In the genomic region with DNA sequence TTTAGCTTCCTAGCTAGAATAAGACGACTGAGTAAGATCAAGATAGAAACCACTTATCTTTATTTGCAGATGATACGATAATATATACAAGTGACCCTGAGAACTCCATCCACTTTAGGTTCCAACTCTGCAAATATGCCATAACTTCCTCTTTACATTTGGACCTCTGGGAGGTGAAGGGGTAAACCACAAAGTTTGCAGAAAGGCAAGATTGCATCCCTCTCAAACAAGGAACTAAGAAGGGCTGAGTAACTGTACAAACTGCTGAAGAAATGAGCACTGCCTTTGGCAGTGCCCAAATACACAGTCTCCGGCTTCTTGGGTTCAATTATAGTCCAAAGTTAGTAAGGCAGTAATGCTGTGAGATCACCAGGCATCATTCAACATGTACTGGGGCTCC, we compare ENCODE assay signal across 23 mouse cellular contexts. TPM values are rescaled to one million over a fixed set of nuclear protein-coding genes. Genes with fewer than 3 reads are reported as not detected.
DNase-seq lines count a peak whose midpoint lies in the region; ATAC-seq and TF ChIP-seq lines count a peak whose summit lies in the region.
"Had no signal": no experiment of that assay in that cellular context is flagged by ENCODE, and none has a peak within 500 bp of the region (broad histone marks: within the 10 kb centered on the region; RNA-seq: fewer than 3 reads in every experiment).

No protein-coding gene starts in this region.

- peak; percentile 98 for ATAC-seq in megakaryocyte, adult 5-6 weeks (ENCODE audit: poor library complexity, severe bottlenecking)
- ATAC-seq in kidney, embryonic 15.5 days (replicated peaks; ENCODE audit: low FRiP score), result no peak
- no peak for ATAC-seq in erythroid progenitor cell, adult 5-6 weeks (replicated peaks; ENCODE audit: low FRiP score, poor library complexity, severe bottlenecking)
- ATAC-seq in midbrain, embryonic 14.5 days (ENCODE audit: low FRiP score, low TSS enrichment), result no peak
- ATAC-seq: forebrain, embryonic 15.5 days; hindbrain, embryonic 16.5 days; intestine, embryonic 15.5 days; liver, embryonic 12.5 days; midbrain, embryonic 13.5 days had no signal

- no peak overlapping the region for H3K4me3 ChIP-seq in bone marrow macrophage, adult 2 months (ENCODE audit: insufficient read depth, low read length)
- no peak overlapping the region for H3K4me3 ChIP-seq in kidney, embryonic 15.5 days (replicated peaks)
- no peak overlapping the region for H3K4me3 ChIP-seq in midbrain, embryonic 14.5 days (replicated peaks; ENCODE audit: low read depth, low read length)
- H3K4me3 ChIP-seq: embryonic facial prominence, embryonic 15.5 days; forebrain, embryonic 15.5 days; heart, embryonic 10.5 days; intestine, embryonic 15.5 days; liver, embryonic 12.5 days; megakaryocyte, embryonic 14.5 days; midbrain, embryonic 13.5 days; neural tube, embryonic 13.5 days had no signal

- H3K27ac ChIP-seq in bone marrow macrophage, adult 2 months (ENCODE audit: insufficient read depth, low read depth, low read length), result peak overlapping the region; percentile 94
- no peak overlapping the region for H3K27ac ChIP-seq in kidney, embryonic 15.5 days
- H3K27ac ChIP-seq in midbrain, embryonic 14.5 days (replicated peaks; ENCODE audit: low read depth, low read length), result no peak overlapping the region
- H3K27ac ChIP-seq: embryonic facial prominence, embryonic 15.5 days; forebrain, embryonic 15.5 days; heart, embryonic 10.5 days; intestine, embryonic 15.5 days; liver, embryonic 12.5 days; midbrain, embryonic 13.5 days; neural tube, embryonic 13.5 days had no signal

- no peak overlapping the region for H3K4me2 ChIP-seq in kidney, embryonic 15.5 days
- H3K4me2 ChIP-seq in midbrain, embryonic 14.5 days (ENCODE audit: low read length), result no peak overlapping the region
- H3K4me2 ChIP-seq: embryonic facial prominence, embryonic 15.5 days; forebrain, embryonic 15.5 days; intestine, embryonic 15.5 days; liver, embryonic 12.5 days; midbrain, embryonic 13.5 days; neural tube, embryonic 13.5 days had no signal

- peaks cover 23% of the 10 kb centered on the region for H3K4me1 ChIP-seq in bone marrow macrophage, adult 2 months (ENCODE audit: control insufficient read depth, insufficient read depth, low read length)
- no peaks in the 10 kb centered on the region for H3K4me1 ChIP-seq in kidney, embryonic 15.5 days
- H3K4me1 ChIP-seq in midbrain, embryonic 14.5 days (ENCODE audit: control insufficient read depth, insufficient read depth, low read length), result no peaks in the 10 kb centered on the region
- H3K4me1 ChIP-seq: embryonic facial prominence, embryonic 15.5 days; forebrain, embryonic 15.5 days; heart, embryonic 10.5 days; intestine, embryonic 15.5 days; liver, embryonic 12.5 days; megakaryocyte, embryonic 14.5 days; midbrain, embryonic 13.5 days; neural tube, embryonic 13.5 days had no signal

- H3K36me3 ChIP-seq in kidney, embryonic 15.5 days, result no peaks in the 10 kb centered on the region
- no peaks in the 10 kb centered on the region for H3K36me3 ChIP-seq in midbrain, embryonic 14.5 days (ENCODE audit: control insufficient read depth, insufficient read depth, low read length)
- H3K36me3 ChIP-seq: embryonic facial prominence, embryonic 15.5 days; forebrain, embryonic 15.5 days; heart, embryonic 10.5 days; intestine, embryonic 15.5 days; liver, embryonic 12.5 days; midbrain, embryonic 13.5 days; neural tube, embryonic 13.5 days had no signal

- no peak for TF ChIP-seq POLR2A in bone marrow macrophage, adult 2 months (IDR thresholded peaks at IDR 0.05; ENCODE audit: borderline replicate concordance, low read depth, low read length)

- peak; percentile 8 for DNase-seq in lung, postnatal 25 days (ENCODE audit: low spot score)
- DNase-seq in lung, postnatal 4 days, result no peak
- DNase-seq in midbrain, embryonic 14.5 days, result no peak
- DNase-seq: adrenal gland, adult 2 months; cerebellum, adult 8-10 months; heart, postnatal 4 days; kidney, adult 8-10 months; kidney, postnatal 36 days; thymus, adult 18-20 months; thymus, postnatal 36 days had no signal

- WGBS in kidney, embryonic 15.5 days, result 79% methylated on average over 3 of the region's 3 CpGs
- WGBS in midbrain, embryonic 14.5 days, result 83% methylated on average over 3 of the region's 3 CpGs

- no peaks in the 10 kb centered on the region for H3K9me3 ChIP-seq in kidney, embryonic 15.5 days (replicated peaks)
- no peaks in the 10 kb centered on the region for H3K9me3 ChIP-seq in midbrain, embryonic 14.5 days (ENCODE audit: control insufficient read depth, low read length)
- H3K9me3 ChIP-seq: embryonic facial prominence, embryonic 15.5 days; forebrain, embryonic 15.5 days; heart, embryonic 10.5 days; intestine, embryonic 15.5 days; liver, embryonic 12.5 days; megakaryocyte, embryonic 14.5 days; midbrain, embryonic 13.5 days; neural tube, embryonic 13.5 days had no signal

- TF ChIP-seq CTCF in bone marrow macrophage, adult 2 months (IDR thresholded peaks at IDR 0.05; ENCODE audit: low read depth, low read length), result no peak

- no peak overlapping the region for H3K9ac ChIP-seq in kidney, embryonic 15.5 days
- H3K9ac ChIP-seq in midbrain, embryonic 14.5 days (replicated peaks; ENCODE audit: low read length), result no peak overlapping the region
- H3K9ac ChIP-seq: embryonic facial prominence, embryonic 15.5 days; forebrain, embryonic 15.5 days; intestine, embryonic 15.5 days; liver, embryonic 12.5 days; midbrain, embryonic 13.5 days; neural tube, embryonic 13.5 days had no signal

- H3K27me3 ChIP-seq in kidney, embryonic 15.5 days, result no peaks in the 10 kb centered on the region; the same call in 1 of the 2 replicates
- no peaks in the 10 kb centered on the region for H3K27me3 ChIP-seq in midbrain, embryonic 14.5 days (ENCODE audit: control insufficient read depth, insufficient read depth, low read length)
- H3K27me3 ChIP-seq: embryonic facial prominence, embryonic 15.5 days; forebrain, embryonic 15.5 days; intestine, embryonic 15.5 days; liver, embryonic 12.5 days; midbrain, embryonic 13.5 days; neural tube, embryonic 13.5 days had no signal

RNA-seq across cellular contexts. Expression of gene Kctd12b, which starts 31.3 kb away (rescaled TPM):
- 18.2 and 20.6 TPM in 2 replicates for polyA plus RNA-seq in bone marrow macrophage, adult 2 months (2012; ENCODE audit: insufficient read depth, insufficient read length, missing spikeins)
- total RNA-seq in megakaryocyte, adult 5-6 weeks (2015), result 7.8 and 8.4 TPM in 2 replicates
- total RNA-seq in megakaryocyte, adult 5-6 weeks (2017), result 8.8 and 10.2 TPM in 2 replicates
- 10.2 and 10.3 TPM in 2 replicates for polyA plus RNA-seq in kidney, embryonic 15.5 days (2015; fragmentation: Nextera tagmentation; extraction: Ambion mirVana)
- 0.42 and 3.2 TPM in 2 replicates for total RNA-seq in erythroid progenitor cell, adult 5-6 weeks (2015; ENCODE audit: low replicate concordance)
- 0.77 and 2.1 TPM in 2 replicates for total RNA-seq in erythroid progenitor cell, adult 5-6 weeks (2017; ENCODE audit: low replicate concordance)
- polyA plus RNA-seq in midbrain, embryonic 14.5 days (2014; fragmentation: Nextera tagmentation; extraction: Ambion mirVana), result 2.7 and 5.1 TPM in 2 replicates

RNA-seq across cellular contexts. Expression of gene Nbdy, which starts 58.5 kb away (rescaled TPM):
- 61.3 and 63.4 TPM in 2 replicates for polyA plus RNA-seq in bone marrow macrophage, adult 2 months (2012; ENCODE audit: insufficient read depth, insufficient read length, missing spikeins)
- total RNA-seq in megakaryocyte, adult 5-6 weeks (2015), result 25.7 and 28.1 TPM in 2 replicates
- 21.8 and 25.4 TPM in 2 replicates for total RNA-seq in megakaryocyte, adult 5-6 weeks (2017)
- 97.8 and 107 TPM in 2 replicates for polyA plus RNA-seq in kidney, embryonic 15.5 days (2015; fragmentation: Nextera tagmentation; extraction: Ambion mirVana)
- total RNA-seq in erythroid progenitor cell, adult 5-6 weeks (2015; ENCODE audit: low replicate concordance), result 3.2 and 8.8 TPM in 2 replicates
- total RNA-seq in erythroid progenitor cell, adult 5-6 weeks (2017; ENCODE audit: low replicate concordance), result 1.4 and 3.7 TPM in 2 replicates
- 145 and 169 TPM in 2 replicates for polyA plus RNA-seq in midbrain, embryonic 14.5 days (2014; fragmentation: Nextera tagmentation; extraction: Ambion mirVana)
